Mouse (Mus musculus): ENCODE data around the gene Nfib.

The Nfib gene

GRCm38 (mm10) chr4:82248031-82248430, 457.5 kb downstream of the Nfib start:
- no peak for DNase-seq (ENCODE audit: low spot score)

GRCm38 (mm10) chr4:82246290-82246689, 459.3 kb downstream of the Nfib start:
- DNase-seq (ENCODE audit: low spot score): no peak
